Mouse (Mus musculus): ENCODE results near the gene Zfp108.

GRCm38 (mm10) chr7:24274456-24274855 lies 19.9 kb downstream of the Zfp108 start:
- TF ChIP-seq CTCF (IDR thresholded peaks at IDR 0.05; ENCODE audit: control insufficient read depth, insufficient read depth, insufficient replicate concordance, low read depth, low read length) (no peak), POLR2A (IDR thresholded peaks at IDR 0.05; ENCODE audit: control insufficient read depth, low read depth, low read length) (no peak)
